Mouse (Mus musculus) hindbrain, embryonic 16.5 days (tissue): ENCODE measurements at regions not wholly inside any gene's neighbourhood (a gene's known extent, or its start where the extent isn't known, plus 50 kb on each side); places are given as distances from the start of the nearest gene placed in this dataset.

Source experiments
- ATAC-seq: fragments of 200-750 bp; cut with Nextera tagmentation; 2 replicates; pipeline ENCODE4 v1.8.0; 2017; ENCODE audit warnings: moderate TSS enrichment, moderate library complexity
- H3K27ac ChIP-seq: fragments of 300-500 bp; sonication (generic); 2 replicates; pipeline ENCODE4 v1.5.1; 2014; ENCODE audit warnings: low read depth, mild to moderate bottlenecking, control low read depth, low read length, moderate library complexity
- H3K27me3 ChIP-seq: fragments of 300-500 bp; sonication (generic); replicated peaks from 2 replicates; pipeline ENCODE4 v1.6.1; 2014; ENCODE audit warnings: low read length; ENCODE audit not compliant: control insufficient read depth, insufficient read depth
- H3K36me3 ChIP-seq: fragments of 300-500 bp; sonication (generic); 2 replicates; pipeline ENCODE4 v1.6.1; 2014; ENCODE audit warnings: mild to moderate bottlenecking, low read length, moderate library complexity, mixed read lengths; ENCODE audit not compliant: control insufficient read depth, insufficient read depth
- H3K4me1 ChIP-seq: fragments of 300-500 bp; sonication (generic); 2 replicates; pipeline ENCODE4 v1.6.1; 2014; ENCODE audit warnings: low read depth, low read length; ENCODE audit not compliant: control insufficient read depth, insufficient read depth
- H3K4me2 ChIP-seq: fragments of 300-500 bp; sonication (generic); 2 replicates; pipeline ENCODE4 v1.6.1; 2014; ENCODE audit warnings: mild to moderate bottlenecking, low read length, control low read depth, moderate library complexity
- H3K4me3 ChIP-seq: fragments of 300-500 bp; sonication (generic); 2 replicates; pipeline ENCODE4 v1.5.1; 2014; ENCODE audit warnings: mild to moderate bottlenecking, low read length, control low read depth, moderate library complexity
- H3K9ac ChIP-seq: fragments of 300-500 bp; sonication (generic); 2 replicates; pipeline ENCODE4 v1.6.1; 2014; ENCODE audit warnings: low read depth, mild to moderate bottlenecking, control low read depth, low read length, moderate library complexity
- H3K9me3 ChIP-seq: fragments of 300-500 bp; sonication (generic); 2 replicates; pipeline ENCODE4 v1.6.1; 2014; ENCODE audit warnings: mild to moderate bottlenecking, low read length, moderate library complexity; ENCODE audit not compliant: control insufficient read depth
- WGBS: fragments of 180-500 bp; shearing (Covaris S2); extraction: QIAGEN DNeasy Blood & Tissue Kit; methylation state at CpG from one replicate; pipeline ENCODE4 v1.1.7; 2014; 5-methylcytosine and 5-hydroxymethylcytosine counted together

DNA sequence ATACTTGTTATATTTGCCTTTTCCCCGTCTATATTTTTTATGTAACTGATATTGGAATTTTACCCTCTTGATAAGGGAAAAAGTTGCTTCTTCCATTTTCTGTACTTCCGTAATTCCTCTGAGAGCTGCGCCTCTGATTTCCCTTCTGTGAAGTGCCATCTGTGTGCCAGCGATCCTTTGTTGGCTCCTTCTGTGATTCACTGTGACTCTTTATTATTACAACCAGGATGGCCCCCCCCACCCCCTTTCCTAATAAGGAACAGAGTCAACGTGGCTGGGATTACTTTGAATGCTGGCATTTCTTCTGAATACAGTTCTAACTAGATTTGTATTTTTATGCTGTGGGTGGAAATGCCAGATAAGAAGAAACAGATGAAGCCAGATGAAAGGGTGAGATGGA is 602.9 kb upstream of the Fam92a start:
- Histone ChIP-seq H3K36me3 (no peaks in the 10 kb centered on the region), H3K4me3 (no peak overlapping the region), H3K27ac (no peak overlapping the region), H3K4me2 (no peak overlapping the region; the same call in 1 of the 2 replicates), H3K27me3 (no peaks in the 10 kb centered on the region), H3K9ac (no peak overlapping the region), H3K9me3 (no peaks in the 10 kb centered on the region), H3K4me1 (no peaks in the 10 kb centered on the region; the same call in none of the 2 replicates)
- WGBS, result 46% methylated on average over 5 of the region's 5 CpGs
- no peak for ATAC-seq

GRCm38 (mm10) chr4:12773201-12773600 is 601.4 kb upstream of the Fam92a start:
- WGBS, result 63% methylated on average over 7 of the region's 7 CpGs
- no peak overlapping the region for H3K4me3 ChIP-seq
- H3K27me3 ChIP-seq, result no peaks in the 10 kb centered on the region
- H3K27ac ChIP-seq, result no peak overlapping the region
- no peaks in the 10 kb centered on the region for H3K9me3 ChIP-seq
- no peak overlapping the region for H3K9ac ChIP-seq
- H3K4me2 ChIP-seq, result no peak overlapping the region
- H3K4me1 ChIP-seq, result no peaks in the 10 kb centered on the region; the same call in none of the 2 replicates
- H3K36me3 ChIP-seq, result no peaks in the 10 kb centered on the region
- ATAC-seq, result no peak

DNA sequence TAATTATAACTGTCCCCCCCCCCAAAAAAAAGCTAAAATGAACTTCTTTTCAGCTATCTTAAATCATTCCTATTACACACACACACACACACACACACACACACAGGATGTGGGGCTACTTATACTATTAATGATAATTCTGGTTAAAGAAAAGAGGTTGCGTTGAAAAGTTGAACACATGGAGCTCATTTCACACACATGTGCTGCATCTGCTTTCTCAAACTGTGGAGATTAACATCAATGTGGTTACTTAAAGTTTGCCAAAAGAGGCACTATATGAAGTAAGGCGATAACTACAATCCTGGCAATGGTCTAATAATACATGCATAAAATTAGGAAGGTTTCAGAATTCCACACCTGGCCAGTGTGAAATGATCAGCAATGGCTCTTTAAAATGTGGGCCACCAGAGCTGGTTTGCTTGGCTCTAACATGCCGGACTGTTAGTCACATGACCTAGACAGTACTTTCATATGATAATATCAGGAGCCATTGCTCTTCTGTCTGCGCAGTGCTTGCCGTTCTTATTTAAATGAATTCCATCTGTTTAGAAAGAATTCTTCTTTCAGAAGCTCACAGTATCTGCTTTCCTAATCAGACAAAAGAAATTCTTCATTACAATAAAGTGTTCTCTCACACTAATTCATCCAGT is 598.4 kb upstream of the Fam92a start:
- Histone ChIP-seq H3K4me1 (no peaks in the 10 kb centered on the region; the same call in none of the 2 replicates), H3K4me3 (no peak overlapping the region), H3K9ac (no peak overlapping the region), H3K9me3 (no peaks in the 10 kb centered on the region), H3K36me3 (no peaks in the 10 kb centered on the region), H3K4me2 (no peak overlapping the region), H3K27ac (no peak overlapping the region), H3K27me3 (no peaks in the 10 kb centered on the region)
- no peak for ATAC-seq
- 44% methylated on average over 5 of the region's 5 CpGs for WGBS

DNA sequence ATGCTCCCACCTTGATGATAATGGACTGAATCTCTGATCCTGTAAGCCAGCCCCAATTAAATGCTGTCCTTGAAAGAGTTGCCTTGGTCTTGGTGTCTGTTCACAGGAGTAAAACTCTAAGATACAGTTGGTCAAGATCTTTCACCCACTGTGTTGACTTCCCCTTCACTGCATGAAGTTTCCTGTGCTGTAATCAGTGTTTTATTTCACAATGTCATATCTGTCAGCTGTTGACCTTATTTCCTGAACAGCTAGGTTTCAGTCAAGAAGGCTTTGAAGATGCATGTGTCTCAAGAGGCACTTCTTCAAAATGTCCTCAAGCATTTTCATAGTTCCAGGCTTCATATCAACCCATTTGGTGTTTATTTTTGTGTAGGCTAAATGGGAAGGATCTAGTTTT is 597.3 kb upstream of the Fam92a start:
- no peak overlapping the region for H3K9ac ChIP-seq
- H3K4me1 ChIP-seq, result no peaks in the 10 kb centered on the region
- no peak overlapping the region for H3K4me3 ChIP-seq
- H3K27ac ChIP-seq, result no peak overlapping the region
- no peak overlapping the region for H3K4me2 ChIP-seq
- ATAC-seq, result no peak
- no peaks in the 10 kb centered on the region for H3K27me3 ChIP-seq
- no peaks in the 10 kb centered on the region for H3K9me3 ChIP-seq
- no peaks in the 10 kb centered on the region for H3K36me3 ChIP-seq

GRCm38 (mm10) chr4:12766763-12767162 is 594.9 kb upstream of the Fam92a start:
- no peak for ATAC-seq
- Histone ChIP-seq H3K9ac (no peak overlapping the region), H3K9me3 (no peaks in the 10 kb centered on the region), H3K27ac (no peak overlapping the region), H3K4me2 (no peak overlapping the region), H3K36me3 (no peaks in the 10 kb centered on the region), H3K4me3 (no peak overlapping the region), H3K27me3 (no peaks in the 10 kb centered on the region), H3K4me1 (no peaks in the 10 kb centered on the region)
- 75% methylated on average over 1 of the region's 1 CpGs for WGBS

DNA sequence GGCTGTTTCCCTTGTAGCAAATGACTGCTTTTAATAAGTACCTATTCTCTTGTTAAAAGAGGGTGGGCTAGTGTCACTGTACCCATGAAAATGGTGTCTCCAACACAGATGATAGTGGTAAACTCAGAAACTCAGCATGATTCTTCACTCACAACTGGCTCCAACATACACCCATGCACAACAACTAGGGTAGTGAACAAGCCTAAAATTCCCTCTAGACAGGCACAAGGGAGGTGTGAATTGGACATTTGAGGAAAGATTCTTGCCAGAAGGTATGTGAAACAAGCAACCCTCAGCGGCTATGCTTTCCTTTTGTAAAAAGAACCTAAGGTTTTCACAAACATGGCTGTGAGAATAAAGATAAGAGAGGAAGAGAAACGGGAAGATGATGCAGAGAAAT is 579.0 kb upstream of the Fam92a start:
- no peak for ATAC-seq
- Histone ChIP-seq H3K36me3 (no peaks in the 10 kb centered on the region), H3K4me2 (no peak overlapping the region), H3K4me3 (no peak overlapping the region), H3K9me3 (no peaks in the 10 kb centered on the region), H3K27me3 (no peaks in the 10 kb centered on the region), H3K9ac (no peak overlapping the region), H3K27ac (no peak overlapping the region), H3K4me1 (no peaks in the 10 kb centered on the region)
- WGBS, result 70% methylated on average over 2 of the region's 2 CpGs

GRCm38 (mm10) chr4:12749874-12750273 is 578.1 kb upstream of the Fam92a start:
- ATAC-seq, result no peak
- Histone ChIP-seq H3K27ac (no peak overlapping the region), H3K4me1 (no peaks in the 10 kb centered on the region), H3K4me2 (no peak overlapping the region), H3K27me3 (no peaks in the 10 kb centered on the region), H3K36me3 (no peaks in the 10 kb centered on the region), H3K9ac (no peak overlapping the region), H3K9me3 (no peaks in the 10 kb centered on the region), H3K4me3 (no peak overlapping the region)
- 100% methylated on average over 1 of the region's 1 CpGs for WGBS

- Histone ChIP-seq H3K36me3 (no peaks in the 10 kb centered on the region), H3K4me1 (no peaks in the 10 kb centered on the region), H3K4me3 (no peak overlapping the region), H3K9ac (no peak overlapping the region), H3K27me3 (no peaks in the 10 kb centered on the region), H3K9me3 (no peaks in the 10 kb centered on the region), H3K4me2 (no peak overlapping the region), H3K27ac (no peak overlapping the region)
- WGBS, result 65% methylated on average over 5 of the region's 5 CpGs
- ATAC-seq, result no peak
Measured at GRCm38 (mm10) chr4:12743714-12744327, 572.0 kb upstream of the Fam92a start.

DNA sequence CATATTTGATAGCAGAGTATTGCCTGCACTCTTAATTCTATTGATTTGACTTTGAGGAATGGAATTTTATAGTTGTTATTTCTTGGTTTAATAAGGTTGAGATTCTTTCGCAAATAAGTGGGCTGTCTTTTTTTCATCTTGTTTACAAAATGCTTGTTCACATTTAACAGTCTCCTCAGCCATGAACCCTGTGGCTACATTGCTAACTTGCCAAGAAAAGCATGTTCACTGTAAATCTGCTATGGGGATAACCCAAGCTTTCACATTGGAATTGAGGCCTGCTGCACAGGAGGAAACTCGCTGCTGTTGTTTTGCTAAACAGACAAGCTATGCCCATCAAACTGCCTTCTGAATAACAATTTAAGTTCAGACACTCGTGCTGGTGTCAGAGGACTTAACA is 564.6 kb upstream of the Fam92a start:
- Histone ChIP-seq H3K9ac (no peak overlapping the region), H3K27me3 (no peaks in the 10 kb centered on the region), H3K27ac (no peak overlapping the region), H3K9me3 (no peaks in the 10 kb centered on the region), H3K36me3 (no peaks in the 10 kb centered on the region), H3K4me1 (no peaks in the 10 kb centered on the region), H3K4me2 (no peak overlapping the region), H3K4me3 (no peak overlapping the region)
- ATAC-seq, result no peak
- 63% methylated on average over 3 of the region's 3 CpGs for WGBS
